Mouse (Mus musculus): ENCODE data around the gene Gm17617.

- TF ChIP-seq CTCF (IDR thresholded peaks at IDR 0.05; ENCODE audit: low read depth) (no peak), EP300 (IDR thresholded peaks at IDR 0.05; ENCODE audit: low read depth) (no peak)
Measured at GRCm38 (mm10) chr13:55162365-55162764, 29.0 kb upstream of the Gm17617 start.

All from liver, embryonic 14.5 days (tissue).